Mouse (Mus musculus) small intestine, adult 2 months (tissue): ENCODE measurements around the gene Diaph3.

Experiments
- CTCF ChIP-seq: fragments of 200-500 bp; IDR thresholded peaks from 2 replicates; pipeline ENCODE4 v1.5.1; 2012; ENCODE audit warnings: low read depth, mild to moderate bottlenecking, control low read depth, inconsistent platforms, low read length, moderate library complexity, mixed read lengths; ENCODE audit not compliant: insufficient replicate concordance, insufficient read length; ENCODE audit errors: extremely low read depth
- POLR2A ChIP-seq: fragments of 200-500 bp; IDR thresholded peaks from 2 replicates; pipeline ENCODE4 v1.6.1; 2012; ENCODE audit warnings: low read depth, mild to moderate bottlenecking, control low read depth, inconsistent platforms, low read length, moderate library complexity

DNA sequence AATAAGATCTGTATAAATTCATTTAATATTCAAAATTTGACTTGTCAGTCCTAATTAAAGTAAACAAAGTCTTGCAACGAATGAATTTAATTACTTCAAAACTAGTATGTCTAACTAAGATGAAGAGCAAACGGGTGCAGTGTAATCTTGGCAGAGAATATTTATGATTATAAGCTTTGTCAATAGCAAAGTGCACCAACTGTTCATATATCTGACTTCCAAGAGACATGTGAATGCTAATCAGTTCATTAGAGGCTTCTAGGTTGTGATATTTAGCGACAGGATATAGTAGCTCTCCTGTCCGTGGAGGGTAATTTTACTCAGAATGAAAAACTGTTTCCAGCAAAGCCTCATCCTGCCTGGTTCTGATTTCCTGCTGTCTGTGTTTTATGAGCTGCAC lies 308.0 kb downstream of the Diaph3 start:
- no peak for TF ChIP-seq CTCF
- no peak for TF ChIP-seq POLR2A
